Mouse (Mus musculus): ENCODE measurements around the gene Mybpc3.

DNA sequence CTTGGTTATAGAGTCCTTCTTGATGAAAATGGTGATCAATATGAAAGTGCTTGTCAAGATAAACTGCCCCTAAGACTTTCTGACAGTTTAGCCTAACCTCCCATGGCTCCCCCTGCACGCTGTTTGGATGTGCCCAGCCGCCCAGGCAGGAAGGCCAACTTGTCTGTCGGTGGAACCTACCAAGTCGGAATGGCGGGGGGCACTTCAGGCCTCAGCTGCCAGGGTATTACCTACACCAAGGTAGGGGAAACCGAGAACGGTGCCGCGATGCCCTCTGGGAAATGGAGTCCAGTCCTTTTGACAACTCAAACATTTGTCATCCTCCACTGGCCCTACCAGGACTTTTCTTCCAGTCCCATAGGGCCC is 65.2 kb downstream of the Mybpc3 start:
- no peak for TF ChIP-seq CTCF (IDR thresholded peaks at IDR 0.05)
- peak; percentile 52 for TF ChIP-seq EP300 (IDR thresholded peaks at IDR 0.05)

Data from lung, postnatal 0 days (tissue).